Mouse (Mus musculus): Measurements from ENCODE around the gene Taar3. TPM values are rescaled to one million over a fixed set of nuclear protein-coding genes. Genes with fewer than 3 reads are reported as not detected.

The Taar3 gene
- total RNA-seq (2023), result not detected

GRCm38 (mm10) chr10:23949508-23950005 is at the start of gene Taar3:
Gene Taar3 (plus strand): TSS chr10:23949558.

GRCm38 (mm10) chr10:23920056-23920455 is 29.3 kb upstream of the Taar3 start, which contains the start of gene Taar1:
Gene Taar1 (plus strand): TSS chr10:23920356.

GRCm38 (mm10) chr10:23938312-23938711 is 11.0 kb upstream of the Taar3 start, which contains the start of gene Taar2:
Gene Taar2 (plus strand): TSS chr10:23938572.

GRCm38 (mm10) chr10:23960444-23960915 is 11.1 kb downstream of the Taar3 start, which contains the start of gene Taar4:
Gene Taar4 (plus strand): TSS chr10:23960494.

GRCm38 (mm10) chr10:23970656-23971165 is 21.4 kb downstream of the Taar3 start, which contains the start of gene Taar5:
Gene Taar5 (plus strand): TSS chr10:23970706.

GRCm38 (mm10) chr10:23985546-23985945 is 36.2 kb downstream of the Taar3 start, which contains the start of gene Taar6:
Gene Taar6 (minus strand): TSS chr10:23985646.

GRCm38 (mm10) chr10:23993381-23993780 is 44.0 kb downstream of the Taar3 start, which contains the start of gene Taar7a:
Gene Taar7a (minus strand): TSS chr10:23993481.

GRCm38 (mm10) chr10:23999639-24000038 is 50.3 kb downstream of the Taar3 start, which contains the start of gene Taar7b:
Gene Taar7b (plus strand): TSS chr10:23999939.

Other genes with a start within 250 kb of the Taar3 start
- 100 to 1,000 TPM; 279 to 602 TPM for gene Rps12, start 162.3 kb upstream of the Taar3 start, total RNA-seq (2023)
- under 1 TPM; 0.11 to 0.13 TPM for gene Slc18b1, start 152.6 kb upstream of the Taar3 start, total RNA-seq (2023)
- gene Vnn3, start 98.1 kb upstream of the Taar3 start, total RNA-seq (2023), result 10 to 100 TPM; 46.2 to 52.7 TPM
- gene Vnn1, start 54.9 kb upstream of the Taar3 start, total RNA-seq (2023), result under 1 TPM in 1 of 2 experiments, not detected in 1; 0.22 TPM
- not detected for gene Taar1, start 29.2 kb upstream of the Taar3 start, total RNA-seq (2023)
- not detected for gene Taar2, start 11.0 kb upstream of the Taar3 start, total RNA-seq (2023)
- not detected for gene Taar4, start 10.9 kb downstream of the Taar3 start, total RNA-seq (2023)
- not detected for gene Taar5, start 21.1 kb downstream of the Taar3 start, total RNA-seq (2023)
- gene Taar6, start 36.1 kb downstream of the Taar3 start, total RNA-seq (2023), result not detected
- gene Taar7a, start 43.9 kb downstream of the Taar3 start, total RNA-seq (2023), result not detected
- gene Taar7b, start 50.4 kb downstream of the Taar3 start, total RNA-seq (2023), result not detected
- not detected for gene Taar7d, start 77.7 kb downstream of the Taar3 start, total RNA-seq (2023)
- gene Taar7e, start 88.1 kb downstream of the Taar3 start, total RNA-seq (2023), result not detected
- not detected for gene Taar7f, start 100.0 kb downstream of the Taar3 start, total RNA-seq (2023)
- not detected for gene Taar8a, start 126.9 kb downstream of the Taar3 start, total RNA-seq (2023)
- gene Taar8b, start 142.7 kb downstream of the Taar3 start, total RNA-seq (2023), result not detected
- gene Taar8c, start 152.4 kb downstream of the Taar3 start, total RNA-seq (2023), result not detected
- not detected for gene Taar9, start 160.0 kb downstream of the Taar3 start, total RNA-seq (2023)
- gene Stx7, start 199.7 kb downstream of the Taar3 start, total RNA-seq (2023), result 100 to 1,000 TPM; 103 to 104 TPM